Mouse (Mus musculus) common myeloid progenitor, adult 5-6 weeks (primary cell): ENCODE data around the gene Crp. TPM values are rescaled to one million over a fixed set of nuclear protein-coding genes. Genes with fewer than 3 reads are reported as not detected.

ENCODE experiments used
- ATAC-seq: replicated peaks from 2 replicates; pipeline ENCODE4 v1.8.0; 2016; ENCODE audit warnings: low read depth, mild to moderate bottlenecking, moderate TSS enrichment, inconsistent platforms; ENCODE audit not compliant: poor library complexity, severe bottlenecking
- total RNA-seq: library from RNA; stranded (forward); fragments of 200-1000, 187-1606 nt; gene quantifications from 2 replicates; pipeline ENCODE4 v1.2.3, GENCODE M21; 2017

Crp gene
- not detected in 2 replicates for total RNA-seq

DNA sequence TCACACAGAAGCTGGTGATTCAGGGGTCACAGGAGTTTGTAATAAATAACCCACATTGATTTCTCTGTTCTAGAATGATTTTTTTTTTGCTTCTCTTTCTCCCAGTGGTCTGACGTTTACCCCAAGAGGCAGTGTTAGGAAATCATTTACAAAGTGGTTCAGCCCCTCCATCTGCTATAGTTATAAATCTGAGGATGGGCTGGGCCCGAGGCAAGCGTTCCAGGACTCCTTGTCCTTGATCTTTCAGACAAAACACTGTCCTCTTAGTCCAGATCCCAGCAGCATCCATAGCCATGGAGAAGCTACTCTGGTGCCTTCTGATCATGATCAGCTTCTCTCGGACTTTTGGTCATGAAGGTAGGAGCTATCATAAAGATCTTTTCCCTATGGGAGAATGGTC lies at the start of gene Crp:
TSS of gene Crp (plus strand) at position 212 of the 400 bp plus-strand sequence.
- ATAC-seq: no peak

DNA sequence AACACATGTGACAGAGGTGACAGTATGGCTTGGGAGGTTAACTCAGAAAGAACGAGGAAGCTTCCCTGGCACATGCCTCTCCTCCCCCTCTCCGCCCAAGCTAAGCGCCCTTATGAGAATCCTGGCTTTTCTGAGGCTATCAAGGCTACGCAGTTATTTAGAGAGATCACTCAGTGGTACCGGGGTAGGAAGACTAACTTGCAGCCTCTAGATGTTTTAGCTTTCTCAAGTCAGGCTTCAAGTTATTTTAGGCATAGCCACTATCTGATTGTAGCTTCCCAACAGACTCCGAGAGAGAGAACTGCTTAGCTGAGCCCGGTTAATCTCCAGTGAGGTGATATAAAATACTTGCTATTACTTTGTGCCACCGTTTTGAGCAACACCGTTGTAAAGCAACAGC lies 48.5 kb upstream of the Crp start:
- ATAC-seq: peak; percentile 20; the same call in 1 of the 2 replicates

- peak; percentile 54 for ATAC-seq
Observed at GRCm38 (mm10) chr1:172650519-172651287, 47.2 kb upstream of the Crp start.

DNA sequence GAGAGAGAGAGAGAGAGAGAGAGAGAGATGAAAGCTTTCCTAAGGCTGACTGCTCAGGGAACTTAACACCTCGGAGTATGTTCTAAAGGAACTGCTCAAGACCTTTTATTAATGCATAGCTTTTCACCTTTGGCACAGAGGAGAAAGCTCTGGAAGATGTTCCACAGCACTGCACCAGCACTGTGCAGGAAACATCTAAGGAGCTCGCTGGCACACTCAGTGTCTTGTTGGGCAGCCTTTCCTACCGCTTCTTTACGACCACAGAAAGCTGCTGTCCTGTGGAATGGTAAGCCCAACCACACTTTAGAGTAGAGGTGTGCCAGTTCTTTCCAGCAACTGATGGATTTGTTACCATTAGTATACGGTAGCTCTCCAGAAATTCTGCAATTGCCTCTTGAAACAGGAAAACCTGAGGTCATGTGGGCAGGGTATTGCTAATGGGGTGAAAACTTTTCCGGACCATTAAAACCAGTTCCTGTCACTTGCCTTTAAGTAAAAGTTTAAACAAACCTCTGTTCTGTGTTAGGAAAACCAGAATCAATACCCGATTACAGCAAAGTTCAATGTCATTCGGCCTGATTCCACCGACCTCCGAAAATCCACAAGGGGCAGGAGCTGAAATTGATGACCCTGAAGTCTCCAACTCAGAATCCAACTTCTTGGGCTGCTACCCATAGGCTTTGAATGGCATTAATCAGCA lies 46.4 kb upstream of the Crp start:
- no peak for ATAC-seq

GRCm38 (mm10) chr1:172652040-172652662 lies 45.7 kb upstream of the Crp start:
- no peak for ATAC-seq

DNA sequence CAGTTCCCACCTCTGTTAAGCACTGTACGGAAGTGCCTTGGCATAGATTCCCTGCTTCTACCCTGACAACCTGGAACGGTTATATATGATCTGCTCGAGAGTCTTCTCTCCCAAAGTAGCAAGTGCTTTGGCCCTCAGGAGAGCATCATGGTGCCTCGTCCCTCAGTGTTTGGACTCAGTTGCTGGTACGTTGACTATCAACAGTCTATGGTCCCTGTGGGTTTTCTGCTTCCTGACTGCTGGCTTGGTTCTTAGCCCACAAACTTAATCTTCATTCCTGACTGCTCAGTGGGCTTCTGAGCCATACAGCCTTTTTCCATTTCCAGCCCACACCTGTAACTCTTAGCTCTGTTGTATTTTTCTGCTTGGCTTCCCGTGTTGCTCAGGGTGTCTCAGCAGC lies 44.0 kb upstream of the Crp start:
- peak; percentile 76 for ATAC-seq

GRCm38 (mm10) chr1:172657266-172657665 lies 40.6 kb upstream of the Crp start:
- no peak for ATAC-seq

DNA sequence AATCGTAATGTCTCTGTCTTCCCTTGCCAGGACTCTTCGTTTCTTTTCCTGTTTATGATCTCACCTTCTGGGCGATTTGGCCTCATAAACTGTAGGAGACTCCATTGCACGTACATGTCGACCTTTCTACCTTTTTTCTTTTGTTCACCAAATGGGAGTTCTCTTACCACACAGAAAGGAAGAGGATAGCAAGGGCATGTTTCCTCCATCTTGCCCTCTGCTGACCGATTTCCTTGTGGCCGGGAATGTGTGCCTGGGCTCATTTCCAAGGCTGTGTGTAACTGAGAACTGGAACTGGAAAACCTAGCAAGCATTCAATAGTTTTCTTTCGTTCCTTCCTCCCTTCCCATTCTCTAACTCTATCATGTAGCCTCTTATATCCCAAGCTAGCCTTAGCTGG lies 38.2 kb upstream of the Crp start:
- no peak for ATAC-seq

DNA sequence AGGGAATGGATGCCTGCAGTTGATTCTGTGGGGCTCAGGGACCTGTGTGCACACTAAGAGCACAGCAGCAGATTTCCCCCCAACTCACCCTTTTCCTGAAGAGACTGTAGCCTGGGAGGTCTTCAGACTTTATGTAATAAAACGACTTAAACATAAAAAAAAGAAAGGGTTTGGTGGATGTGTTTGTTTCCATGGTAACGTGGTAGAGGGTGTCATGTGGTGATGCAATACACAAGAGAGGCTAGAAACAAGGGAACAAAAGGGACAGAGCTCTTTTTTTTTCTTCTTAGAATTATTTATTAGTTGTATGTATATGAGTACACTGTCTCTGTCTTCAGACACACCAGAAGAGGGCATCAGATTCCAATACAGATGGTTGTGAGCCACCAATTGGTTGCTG lies 32.4 kb upstream of the Crp start:
- peak; percentile 58 for ATAC-seq

- ATAC-seq: no peak
Observed at GRCm38 (mm10) chr1:172667597-172667996, 30.3 kb upstream of the Crp start.

DNA sequence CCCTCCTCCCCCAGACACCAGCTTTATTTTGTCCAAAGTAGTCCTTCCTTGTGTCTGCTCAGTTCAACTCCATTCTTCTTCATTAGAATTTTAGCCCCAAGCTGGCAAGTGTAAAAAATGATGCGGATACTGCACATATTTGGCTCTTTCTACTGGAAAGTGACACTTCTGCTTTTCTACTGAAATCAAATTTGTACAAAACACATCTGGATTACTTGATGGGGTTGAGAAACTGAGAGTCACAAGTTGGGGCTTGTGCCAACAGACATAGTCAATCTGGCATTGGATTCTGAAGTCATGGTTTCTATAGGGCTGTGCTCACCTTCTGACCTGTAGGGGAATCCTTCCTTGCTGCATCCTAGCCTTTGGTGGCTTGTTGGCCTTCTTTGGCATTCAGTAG lies 27.1 kb upstream of the Crp start:
- peak; percentile 47 for ATAC-seq

DNA sequence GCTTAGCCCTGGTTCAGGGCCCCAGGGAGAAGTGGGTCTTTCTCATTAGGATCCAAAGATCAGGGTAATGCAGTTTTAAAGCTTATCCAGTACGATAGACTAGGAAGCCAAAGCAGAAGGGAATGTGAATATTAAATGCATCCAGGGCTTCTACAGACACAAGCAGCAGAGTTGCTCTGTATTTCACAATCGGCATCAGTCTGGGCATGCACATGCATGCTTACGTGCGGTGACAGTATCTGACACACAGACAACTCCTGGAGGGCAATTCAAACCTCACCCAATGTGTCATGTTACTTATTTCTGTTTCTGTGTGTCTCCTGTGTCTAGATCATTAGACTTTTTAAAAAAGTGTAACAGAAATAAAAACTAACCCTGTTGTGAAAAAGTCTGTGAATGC lies 17.1 kb upstream of the Crp start:
- ATAC-seq: no peak

GRCm38 (mm10) chr1:172683551-172683950 lies 14.3 kb upstream of the Crp start:
- no peak for ATAC-seq

- ATAC-seq: no peak
Observed at GRCm38 (mm10) chr1:172683957-172684356, 13.9 kb upstream of the Crp start.

- no peak for ATAC-seq
Observed at GRCm38 (mm10) chr1:172685178-172685577, 12.7 kb upstream of the Crp start.

DNA sequence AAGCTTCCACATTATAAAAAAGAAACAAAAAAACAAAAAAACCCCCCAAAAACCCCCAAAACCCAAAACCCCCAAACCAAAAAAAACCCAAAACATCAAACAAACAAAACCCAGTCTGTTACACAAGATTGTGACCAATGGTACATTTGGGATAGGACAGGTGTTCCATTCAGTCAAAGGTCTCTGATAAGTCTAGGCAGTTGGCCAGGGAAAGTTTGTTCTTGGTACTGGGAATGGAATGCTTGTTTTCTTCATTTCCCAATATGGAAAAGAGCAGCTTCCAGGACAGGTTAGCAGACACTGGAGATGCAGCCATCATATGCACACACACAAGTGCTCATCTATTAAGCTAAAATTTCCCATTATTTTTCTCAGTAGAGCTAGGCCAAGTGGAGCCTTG lies 433 bp upstream of the Crp start:
- ATAC-seq: no peak

- no peak for ATAC-seq
Observed at GRCm38 (mm10) chr1:172700814-172701213, 3.0 kb downstream of the Crp start.

DNA sequence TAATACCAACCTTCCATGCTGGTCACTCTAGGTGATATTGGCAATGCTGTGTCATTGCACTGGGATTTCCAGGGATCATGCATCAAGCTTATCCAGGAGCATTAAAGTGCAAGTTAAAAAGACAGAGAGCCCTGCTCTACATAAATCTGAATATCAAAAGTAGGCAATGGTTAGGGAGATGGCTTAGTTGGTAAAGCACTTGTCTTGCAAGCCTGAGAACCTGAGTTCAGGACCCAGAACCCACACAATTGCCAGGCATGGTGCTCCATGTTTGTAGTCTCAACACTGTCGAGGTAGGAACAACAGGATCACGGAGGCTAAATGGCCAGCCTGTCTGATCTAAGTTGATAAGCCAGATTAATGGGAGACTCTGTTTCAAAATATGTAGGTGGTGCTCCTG lies 3.5 kb downstream of the Crp start:
- ATAC-seq: no peak

DNA sequence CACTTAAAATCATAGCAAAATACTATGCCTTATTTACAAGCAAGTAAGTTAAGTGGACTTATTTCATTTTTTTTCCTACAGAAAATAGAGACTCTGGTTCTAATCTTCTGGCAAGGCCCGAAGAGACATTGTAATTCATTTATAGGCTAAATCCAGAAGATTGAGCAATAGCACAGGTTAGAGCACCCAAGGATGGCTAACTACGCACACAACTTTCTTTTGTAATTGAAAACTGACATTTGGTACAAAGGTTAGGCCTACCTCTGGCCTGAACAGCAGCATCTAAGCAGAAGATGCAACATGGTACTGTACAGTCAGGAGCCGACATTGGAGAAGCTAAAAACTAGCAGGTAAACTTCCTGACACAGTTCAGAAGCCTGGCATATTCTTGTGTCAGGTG lies 4.0 kb downstream of the Crp start:
- ATAC-seq: no peak

DNA sequence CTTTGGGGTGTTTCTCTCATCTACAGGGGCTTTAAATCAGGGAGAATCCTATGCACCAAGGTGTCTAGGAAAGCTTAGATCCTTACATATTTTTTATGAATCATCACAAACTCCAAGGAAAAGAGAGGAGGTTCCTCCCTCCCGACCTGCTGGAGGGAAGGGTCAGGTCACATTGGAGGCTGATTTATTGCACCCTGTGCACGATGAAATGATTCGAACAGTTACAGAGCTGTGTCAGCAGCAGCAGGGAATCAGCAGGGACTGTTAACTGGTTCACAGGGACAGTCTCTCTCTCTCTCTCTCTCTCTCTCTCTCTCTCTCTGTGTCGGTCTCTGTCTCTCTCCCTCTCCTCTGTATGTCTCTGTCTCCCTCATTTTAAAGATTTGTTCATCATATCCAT lies 6.9 kb downstream of the Crp start:
- ATAC-seq: no peak

- no peak for ATAC-seq
Observed at GRCm38 (mm10) chr1:172706243-172706642, 8.4 kb downstream of the Crp start.
